Mouse (Mus musculus): Measurements from ENCODE around the gene Trh. TPM values are rescaled to one million over a fixed set of nuclear protein-coding genes. Genes with fewer than 3 reads are reported as not detected.

The Trh gene
- polyA plus RNA-seq, 1 experiment from 2014 or later, result 43.5 TPM

GRCm38 (mm10) chr6:92214773-92215449, 29.5 kb downstream of the Trh start, which contains the start of gene Rbsn:
Gene Rbsn (minus strand): TSS chr6:92214925.
- Histone ChIP-seq H3K4me3 (peak within 1 kb of the TSS; percentile 80), H3K9me3 (replicated peaks) (no peaks in the 10 kb centered on the region), H3K27ac (replicated peaks) (peak within 1 kb of the TSS; percentile 86), H3K36me3 (peaks cover 13% of the 10 kb centered on the region), H3K27me3 (ENCODE audit: low read depth, poor library complexity, severe bottlenecking) (no peaks in the 10 kb centered on the region), H3K4me1 (peaks cover 12% of the 10 kb centered on the region)
- DNase-seq (ENCODE audit: low spot score), result peak; percentile 93
- WGBS, result 11% methylated on average over 35 of the region's 35 CpGs

- peaks cover 12% of the 10 kb centered on the region for H3K4me1 ChIP-seq
- H3K36me3 ChIP-seq, result peaks cover 19% of the 10 kb centered on the region
- no peak for DNase-seq (ENCODE audit: low spot score)
- under 1% methylated on average over 48 of the region's 48 CpGs for WGBS
- H3K27ac ChIP-seq (replicated peaks), result peak overlapping the region; percentile 86
- H3K27me3 ChIP-seq (ENCODE audit: low read depth, poor library complexity, severe bottlenecking), result no peaks in the 10 kb centered on the region
- H3K4me3 ChIP-seq, result peak overlapping the region; percentile 80
- H3K9me3 ChIP-seq (replicated peaks), result no peaks in the 10 kb centered on the region
Measured at GRCm38 (mm10) chr6:92214055-92214772, 30.2 kb downstream of the Trh start.

- no peak overlapping the region for H3K4me3 ChIP-seq
- peaks cover 86% of the 10 kb centered on the region for H3K36me3 ChIP-seq
- no peak overlapping the region for H3K27ac ChIP-seq (replicated peaks)
- WGBS, result 92% methylated on average over 8 of the region's 8 CpGs
- H3K4me1 ChIP-seq, result no peaks in the 10 kb centered on the region
- no peaks in the 10 kb centered on the region for H3K27me3 ChIP-seq (ENCODE audit: low read depth, poor library complexity, severe bottlenecking)
- H3K9me3 ChIP-seq (replicated peaks), result no peaks in the 10 kb centered on the region
- no peak for DNase-seq (ENCODE audit: low spot score)
Measured at GRCm38 (mm10) chr6:92199414-92199813, 45.0 kb downstream of the Trh start.

Other genes starting within 250 kb of the Trh start
- 18.0 and 19.0 TPM in 2 replicates for gene Nr2c2, start 153.3 kb downstream of the Trh start, polyA plus RNA-seq (2016; fragmentation: Nextera tagmentation; extraction: Ambion mirVana)
- gene Mrps25, start 60.6 kb downstream of the Trh start, polyA plus RNA-seq (2016; fragmentation: Nextera tagmentation; extraction: Ambion mirVana), result 94.6 and 105 TPM in 2 replicates
- 26.5 and 33.1 TPM in 2 replicates for gene Rbsn, start 29.7 kb downstream of the Trh start, polyA plus RNA-seq (2016; fragmentation: Nextera tagmentation; extraction: Ambion mirVana)

All from midbrain, embryonic 10.5 days (tissue).